Mouse (Mus musculus): ENCODE results near the gene Nanos3. TPM values are rescaled to one million over a fixed set of nuclear protein-coding genes. Genes with fewer than 3 reads are reported as not detected.
A peak's percentile ranks its signal among the peaks of the same experiment; 100 is the strongest.

Nanos3 gene
- polyA plus RNA-seq, 1 experiment from 2014 or later = 0.31 TPM

GRCm38 (mm10) chr8:84192023-84192422 is 7.0 kb upstream of the Nanos3 start:
- peaks cover 18% of the 10 kb centered on the region for H3K27me3 ChIP-seq

DNA sequence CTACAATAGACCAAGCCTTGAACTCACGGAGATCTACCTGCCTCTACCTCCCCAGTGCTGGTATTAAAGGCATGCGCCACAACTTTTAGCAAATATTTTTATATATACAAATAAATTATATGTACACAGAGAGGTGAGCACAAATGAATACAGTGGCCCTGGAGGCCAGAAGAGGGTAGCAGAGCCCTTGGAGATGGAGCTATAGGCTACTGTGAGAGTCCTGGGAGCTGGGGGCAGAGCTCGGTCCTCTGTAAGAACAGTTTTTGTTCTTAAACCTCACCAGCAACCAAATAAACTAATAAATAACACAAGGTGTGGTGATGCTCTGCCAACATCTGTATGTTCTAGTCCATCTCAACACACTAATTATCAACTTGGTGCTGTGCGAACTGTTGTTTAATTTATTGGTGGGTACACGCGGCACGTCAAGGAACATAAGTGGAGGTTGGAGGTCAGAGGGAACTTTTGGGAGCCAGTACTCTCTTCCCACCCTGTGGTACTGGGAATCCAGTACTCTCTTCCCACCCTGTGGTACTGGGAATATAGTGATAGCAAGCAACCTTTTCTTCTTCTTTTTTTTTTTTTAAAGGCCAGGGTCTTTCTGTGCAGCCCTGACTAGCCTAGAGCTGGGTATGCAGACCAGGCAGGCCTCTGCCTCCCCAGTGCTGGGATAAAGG is 5.3 kb upstream of the Nanos3 start:
- peaks cover 30% of the 10 kb centered on the region for H3K4me1 ChIP-seq (replicated peaks)
- 83% methylated on average over 7 of the region's 7 CpGs for WGBS (ENCODE audit: insufficient replicate concordance)
- no peaks in the 10 kb centered on the region for H3K36me3 ChIP-seq (replicated peaks)
- no peaks in the 10 kb centered on the region for H3K9me3 ChIP-seq (replicated peaks)
- H3K27ac ChIP-seq (replicated peaks) = 0 out of 2 replicates have a peak overlapping the region, but pooled peaks have one; percentile 19
- H3K4me3 ChIP-seq (replicated peaks) = no peak overlapping the region
- ATAC-seq (ENCODE audit: insufficient read depth) = no peak
- H3K9ac ChIP-seq = no peak overlapping the region
- no peak overlapping the region for H3K4me2 ChIP-seq
- peaks cover 24% of the 10 kb centered on the region for H3K27me3 ChIP-seq

More at GRCm38 (mm10) chr8:84192023-84192422, 7.0 kb upstream of the Nanos3 start:
- WGBS (ENCODE audit: insufficient replicate concordance) = 17% methylated on average over 13 of the region's 13 CpGs
- Histone ChIP-seq H3K27ac (replicated peaks) (peak overlapping the region; percentile 74), H3K9ac (peak overlapping the region; percentile 38; the same call in 1 of the 2 replicates), H3K36me3 (replicated peaks) (no peaks in the 10 kb centered on the region), H3K4me3 (replicated peaks) (peak overlapping the region; percentile 40), H3K4me2 (peak overlapping the region; percentile 70), H3K4me1 (replicated peaks) (peaks cover 25% of the 10 kb centered on the region), H3K9me3 (replicated peaks) (no peaks in the 10 kb centered on the region)
- ATAC-seq (ENCODE audit: insufficient read depth) = peak; percentile 76

- Histone ChIP-seq H3K27ac (replicated peaks) (no peak overlapping the region), H3K9ac (no peak overlapping the region), H3K4me3 (replicated peaks) (no peak overlapping the region), H3K4me2 (no peak overlapping the region), H3K9me3 (replicated peaks) (no peaks in the 10 kb centered on the region), H3K4me1 (replicated peaks) (peaks cover 30% of the 10 kb centered on the region), H3K36me3 (replicated peaks) (no peaks in the 10 kb centered on the region), H3K27me3 (peaks cover 31% of the 10 kb centered on the region)
- WGBS (ENCODE audit: insufficient replicate concordance) = 48% methylated on average over 4 of the region's 4 CpGs
- ATAC-seq (ENCODE audit: insufficient read depth) = no peak
These were observed 4.6 kb upstream of the Nanos3 start for GRCm38 (mm10) chr8:84189603-84190002.

DNA sequence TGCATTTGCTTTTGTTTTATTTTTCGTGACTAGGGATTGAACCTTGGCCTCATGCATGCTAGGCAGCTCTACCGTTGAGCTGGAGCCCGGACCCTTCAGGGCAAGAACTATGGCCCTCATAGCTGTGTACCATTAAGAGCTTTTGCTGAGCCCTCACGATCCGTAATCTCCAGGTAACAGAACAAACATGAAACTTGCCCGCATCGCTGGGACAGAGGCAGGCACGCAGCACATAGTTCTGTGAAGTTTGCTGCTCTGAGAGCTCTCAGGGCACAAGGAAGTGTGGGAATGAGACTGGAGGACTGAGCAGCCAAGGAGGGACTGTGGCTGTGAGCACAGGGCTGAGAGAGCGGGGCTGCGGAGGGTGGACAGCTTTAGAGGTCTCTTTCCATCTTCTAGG is 3.7 kb upstream of the Nanos3 start:
- Histone ChIP-seq H3K36me3 (replicated peaks) (no peaks in the 10 kb centered on the region), H3K27me3 (peaks cover 40% of the 10 kb centered on the region), H3K9ac (no peak overlapping the region), H3K27ac (replicated peaks) (no peak overlapping the region), H3K4me2 (no peak overlapping the region), H3K4me1 (replicated peaks) (peaks cover 36% of the 10 kb centered on the region), H3K9me3 (replicated peaks) (no peaks in the 10 kb centered on the region), H3K4me3 (replicated peaks) (no peak overlapping the region)
- no peak for ATAC-seq (ENCODE audit: insufficient read depth)
- WGBS (ENCODE audit: insufficient replicate concordance) = 74% methylated on average over 10 of the region's 10 CpGs

GRCm38 (mm10) chr8:84187065-84187755 is 2.2 kb upstream of the Nanos3 start:
- H3K27ac ChIP-seq (replicated peaks) = 0 out of 2 replicates have a peak overlapping the region, but pooled peaks have one; percentile 24
- peak; percentile 9 for ATAC-seq (ENCODE audit: insufficient read depth)

GRCm38 (mm10) chr8:84186547-84186946 is 1.5 kb upstream of the Nanos3 start:
- H3K9me3 ChIP-seq (replicated peaks) = no peaks in the 10 kb centered on the region
- H3K4me3 ChIP-seq (replicated peaks) = peak overlapping the region; percentile 53
- peak; percentile 38 for ATAC-seq (ENCODE audit: insufficient read depth)
- under 1% methylated on average over 12 of the region's 12 CpGs for WGBS (ENCODE audit: insufficient replicate concordance)
- H3K9ac ChIP-seq = peak overlapping the region; percentile 53
- H3K27ac ChIP-seq (replicated peaks) = 0 out of 2 replicates have a peak overlapping the region, but pooled peaks have one; percentile 24
- peak overlapping the region; percentile 86 for H3K4me2 ChIP-seq
- no peaks in the 10 kb centered on the region for H3K36me3 ChIP-seq (replicated peaks)
- H3K27me3 ChIP-seq = peaks cover 44% of the 10 kb centered on the region
- peaks cover 32% of the 10 kb centered on the region for H3K4me1 ChIP-seq (replicated peaks)

More at GRCm38 (mm10) chr8:84187065-84187755, 2.2 kb upstream of the Nanos3 start:
- no peaks in the 10 kb centered on the region for H3K36me3 ChIP-seq (replicated peaks)
- H3K27me3 ChIP-seq = peaks cover 40% of the 10 kb centered on the region
- no peaks in the 10 kb centered on the region for H3K9me3 ChIP-seq (replicated peaks)
- H3K4me1 ChIP-seq (replicated peaks) = peaks cover 39% of the 10 kb centered on the region
- peak overlapping the region; percentile 86 for H3K4me2 ChIP-seq
- 3% methylated on average over 21 of the region's 21 CpGs for WGBS (ENCODE audit: insufficient replicate concordance)
- H3K4me3 ChIP-seq (replicated peaks) = peak overlapping the region; percentile 53
- peak overlapping the region; percentile 53 for H3K9ac ChIP-seq

DNA sequence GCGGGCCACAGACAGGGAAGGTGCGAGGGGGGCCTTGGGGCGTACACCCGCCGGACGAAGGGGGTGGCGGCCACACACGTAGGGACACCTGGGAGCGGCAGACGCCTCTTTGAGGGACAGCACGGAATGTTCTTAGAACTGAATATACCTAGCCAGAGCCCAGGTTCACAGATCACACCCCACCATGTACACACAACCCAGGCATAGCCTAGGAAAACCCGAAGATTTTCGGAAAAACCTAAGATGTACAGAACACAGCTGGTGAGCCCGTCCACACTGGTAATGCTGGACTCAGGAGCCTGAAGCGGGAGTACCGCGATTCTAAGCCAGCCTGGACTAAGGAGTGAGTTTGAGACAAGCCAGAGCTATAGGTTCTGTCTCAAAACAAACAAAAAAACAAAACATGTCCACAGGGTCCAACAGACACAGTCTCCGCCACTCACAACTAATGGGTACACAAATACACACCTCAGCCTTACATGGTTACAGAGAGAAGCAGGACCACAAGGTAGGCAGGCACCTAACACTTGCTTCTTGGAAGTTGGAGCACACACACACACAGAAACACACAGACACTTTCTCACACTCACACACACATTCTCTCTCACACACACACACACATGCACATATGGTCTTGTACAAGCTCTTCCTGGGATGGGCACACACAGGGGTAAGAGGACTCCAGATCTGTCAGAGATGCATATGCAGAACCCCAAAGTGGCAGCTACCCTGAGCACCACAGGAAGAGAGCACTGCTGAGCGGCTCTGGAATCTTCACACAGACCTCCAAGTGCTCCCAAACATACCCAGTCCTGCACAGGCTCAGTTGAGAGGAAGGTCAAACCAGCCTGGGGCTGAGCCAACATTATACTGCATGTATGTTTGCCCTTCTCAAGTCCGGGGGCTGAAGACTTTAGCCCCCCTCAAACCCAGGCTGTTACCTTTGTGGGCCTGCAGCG is 653 bp downstream of the Nanos3 start:
- H3K4me2 ChIP-seq = peak overlapping the region; percentile 81
- peaks cover 45% of the 10 kb centered on the region for H3K4me1 ChIP-seq (replicated peaks)
- no peak for ATAC-seq (ENCODE audit: insufficient read depth)
- H3K4me3 ChIP-seq (replicated peaks) = peak overlapping the region; percentile 60
- peak overlapping the region; percentile 52; the same call in 1 of the 2 replicates for H3K9ac ChIP-seq
- no peaks in the 10 kb centered on the region for H3K36me3 ChIP-seq (replicated peaks)
- H3K27me3 ChIP-seq = peaks cover 45% of the 10 kb centered on the region
- no peak overlapping the region for H3K27ac ChIP-seq (replicated peaks)
- H3K9me3 ChIP-seq (replicated peaks) = no peaks in the 10 kb centered on the region
- WGBS (ENCODE audit: insufficient replicate concordance) = 22% methylated on average over 21 of the region's 21 CpGs

DNA sequence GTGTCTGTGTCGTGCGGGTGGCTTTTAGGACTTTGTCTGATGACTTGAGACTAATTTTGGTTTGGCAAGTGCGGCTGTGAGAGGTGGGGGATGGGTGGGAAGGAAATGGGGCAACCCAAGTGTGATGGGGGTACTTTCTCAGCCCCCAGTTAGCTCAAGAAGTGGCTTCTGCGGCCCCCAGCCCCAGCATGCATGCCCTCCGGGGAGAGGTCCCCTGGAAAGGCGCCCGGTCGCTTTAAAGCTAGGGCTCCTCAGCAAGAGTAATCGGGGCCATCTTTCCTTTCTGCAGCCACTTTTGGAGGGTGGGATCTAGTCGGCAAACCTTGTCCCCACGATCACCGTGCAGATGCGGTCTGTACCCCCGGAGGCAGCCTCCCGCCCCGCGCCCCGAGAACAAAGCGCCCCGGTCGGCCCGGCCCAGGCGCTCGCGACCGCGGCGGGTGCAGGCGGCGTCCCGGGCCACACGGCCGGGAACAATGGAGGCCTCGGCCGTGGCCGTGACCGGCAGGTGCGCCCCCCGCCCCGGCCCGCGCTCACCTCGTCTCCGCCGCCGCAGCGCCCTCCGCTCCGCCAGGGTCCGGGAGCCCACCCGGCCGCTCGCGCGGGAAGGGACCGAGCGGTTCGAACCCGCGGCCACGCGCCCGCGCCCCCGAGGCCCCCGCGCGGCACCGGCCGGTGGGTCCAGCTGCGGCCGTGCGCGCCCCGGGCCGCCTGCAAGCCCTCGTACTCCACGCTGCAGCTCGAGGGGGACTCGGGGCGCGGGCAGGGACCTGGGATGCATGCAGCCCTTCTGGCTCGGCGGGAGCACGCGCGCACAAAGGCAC is 1.5 kb downstream of the Nanos3 start:
- Histone ChIP-seq H3K27ac (replicated peaks) (no peak overlapping the region), H3K4me3 (replicated peaks) (peak overlapping the region; percentile 60), H3K36me3 (replicated peaks) (no peaks in the 10 kb centered on the region), H3K27me3 (peaks cover 45% of the 10 kb centered on the region), H3K4me1 (replicated peaks) (peaks cover 45% of the 10 kb centered on the region), H3K9ac (peak overlapping the region; percentile 52), H3K4me2 (peak overlapping the region; percentile 81), H3K9me3 (replicated peaks) (no peaks in the 10 kb centered on the region)
- no peak for ATAC-seq (ENCODE audit: insufficient read depth)
- WGBS (ENCODE audit: insufficient replicate concordance) = 2% methylated on average over 87 of the region's 87 CpGs

DNA sequence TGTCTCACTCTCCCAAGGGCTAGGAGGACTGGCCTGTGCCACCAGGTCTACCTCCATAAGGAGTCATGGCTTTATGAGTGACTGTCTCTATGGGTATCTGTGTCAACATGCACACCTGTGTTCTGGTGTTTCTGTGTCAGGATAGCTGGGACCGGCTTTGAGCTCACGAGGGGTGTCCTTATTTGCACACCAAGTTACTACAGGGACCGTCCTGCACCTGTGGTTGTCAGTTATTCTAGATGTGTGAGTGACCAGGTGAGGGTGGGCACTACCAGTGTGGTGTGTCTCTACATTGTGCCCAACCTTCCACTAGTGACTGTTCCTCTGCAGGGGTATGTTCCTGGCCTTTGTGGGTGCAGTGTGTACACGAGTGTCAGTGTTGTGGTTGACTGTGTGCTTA is 2.2 kb downstream of the Nanos3 start:
- Histone ChIP-seq H3K9me3 (replicated peaks) (no peaks in the 10 kb centered on the region), H3K9ac (peak overlapping the region; percentile 52; the same call in 1 of the 2 replicates), H3K4me1 (replicated peaks) (peaks cover 45% of the 10 kb centered on the region), H3K4me3 (replicated peaks) (0 out of 2 replicates have a peak overlapping the region, but pooled peaks have one; percentile 60), H3K27me3 (peaks cover 45% of the 10 kb centered on the region), H3K27ac (replicated peaks) (no peak overlapping the region), H3K36me3 (replicated peaks) (no peaks in the 10 kb centered on the region), H3K4me2 (peak overlapping the region; percentile 81)
- 48% methylated on average over 4 of the region's 4 CpGs for WGBS (ENCODE audit: insufficient replicate concordance)
- no peak for ATAC-seq (ENCODE audit: insufficient read depth)

All from liver, embryonic 15.5 days (tissue).